Mouse (Mus musculus) liver, embryonic 13.5 days (tissue): Measurements from ENCODE around the gene Rhobtb1. TPM values are rescaled to one million over a fixed set of nuclear protein-coding genes. Genes with fewer than 3 reads are reported as not detected.

Experiments used
- ATAC-seq: fragments of 200-750 bp; cut with Nextera tagmentation; 2 replicates; pipeline ENCODE4 v1.8.0; 2017; ENCODE audit warnings: low read depth, mild to moderate bottlenecking, moderate number of reproducible peaks, moderate library complexity
- DNase-seq: peaks from one replicate; pipeline ENCODE4 v3.0.0; 2022
- H3K27ac ChIP-seq: fragments of 300-500 bp; sonication (generic); 2 replicates; pipeline ENCODE4 v1.5.1; 2015; ENCODE audit warnings: moderate library complexity, mild to moderate bottlenecking, inconsistent platforms
- H3K27me3 ChIP-seq: fragments of 300-500 bp; sonication (generic); 2 replicates; pipeline ENCODE4 v1.6.1; 2015; ENCODE audit warnings: mild to moderate bottlenecking, inconsistent platforms
- H3K36me3 ChIP-seq: fragments of 300-500 bp; sonication (generic); 2 replicates; pipeline ENCODE4 v1.6.1; 2015; ENCODE audit warnings: mild to moderate bottlenecking, inconsistent platforms
- H3K4me1 ChIP-seq: fragments of 300-500 bp; sonication (generic); replicated peaks from 2 replicates; pipeline ENCODE4 v1.6.1; 2015; ENCODE audit warnings: inconsistent platforms
- H3K4me2 ChIP-seq: fragments of 300-500 bp; sonication (generic); 2 replicates; pipeline ENCODE4 v1.6.1; 2015; ENCODE audit warnings: inconsistent platforms, mild to moderate bottlenecking, moderate library complexity
- H3K4me3 ChIP-seq: fragments of 300-500 bp; sonication (generic); replicated peaks from 2 replicates; pipeline ENCODE4 v1.5.1; 2015; ENCODE audit warnings: mild to moderate bottlenecking, inconsistent platforms
- H3K9ac ChIP-seq: fragments of 300-500 bp; sonication (generic); 2 replicates; pipeline ENCODE4 v1.6.1; 2015; ENCODE audit warnings: mild to moderate bottlenecking, inconsistent platforms
- H3K9me3 ChIP-seq: fragments of 300-500 bp; sonication (generic); replicated peaks from 2 replicates; pipeline ENCODE4 v1.6.1; 2016; ENCODE audit warnings: inconsistent platforms
- WGBS: fragments of 180-500 bp; shearing (Covaris S2); methylation state at CpG from one replicate; pipeline ENCODE4 v1.1.7; 2015; ENCODE audit not compliant: insufficient replicate concordance; 5-methylcytosine and 5-hydroxymethylcytosine counted together
- polyA plus RNA-seq: library from polyadenylated mRNA; unstranded; fragments of >200 nt; fragmentation: Nextera tagmentation; extraction: Ambion mirVana; gene quantifications from 2 replicates; pipeline ENCODE4 v1.2.1, GENCODE M21; 2015

Rhobtb1 gene
- polyA plus RNA-seq, 1 experiment from 2014 or later: 7.2 TPM

- Histone ChIP-seq H3K9ac (no peak overlapping the region), H3K4me1 (peaks cover 13% of the 10 kb centered on the region), H3K4me3 (no peak overlapping the region), H3K9me3 (no peaks in the 10 kb centered on the region), H3K4me2 (no peak overlapping the region), H3K27me3 (no peaks in the 10 kb centered on the region), H3K27ac (no peak overlapping the region), H3K36me3 (peaks cover 5% of the 10 kb centered on the region; the same call in 1 of the 2 replicates)
- ATAC-seq (no peak), DNase-seq (no peak)
- 64% methylated on average over 8 of the region's 8 CpGs for WGBS
Measured at GRCm38 (mm10) chr10:69327362-69327761, 176.1 kb downstream of the Rhobtb1 start.

DNA sequence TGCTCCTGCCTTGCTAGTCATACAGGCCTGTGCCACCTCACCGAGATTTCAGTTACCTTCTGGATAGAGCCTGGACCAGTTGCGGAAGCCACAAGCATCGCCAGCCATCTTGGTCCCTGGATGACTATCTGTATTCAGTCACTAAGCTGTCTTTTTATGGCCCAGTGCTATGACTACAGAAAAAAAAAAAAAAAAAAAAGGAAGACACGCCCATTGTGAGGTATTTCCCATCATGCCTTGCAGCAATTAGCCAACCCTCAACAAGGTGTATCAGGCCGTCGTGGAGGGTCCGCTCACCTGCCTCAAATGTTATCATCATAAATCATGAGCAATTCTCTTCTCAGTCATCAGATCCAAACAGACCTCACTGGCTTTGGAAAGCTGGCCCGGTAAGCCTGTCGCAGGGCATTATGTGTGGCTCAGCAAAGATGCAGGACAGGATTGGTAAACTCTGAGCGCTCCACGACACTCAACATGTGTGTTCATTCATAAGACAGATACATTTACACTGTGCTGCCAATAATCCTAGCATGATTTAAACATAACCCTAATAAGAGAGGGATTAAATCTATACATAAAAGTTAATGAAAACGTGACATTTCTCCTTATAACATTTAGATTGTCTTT, 176.9 kb downstream of the Rhobtb1 start:
- Histone ChIP-seq H3K27ac (no peak overlapping the region), H3K9ac (no peak overlapping the region), H3K4me2 (no peak overlapping the region), H3K4me3 (no peak overlapping the region), H3K27me3 (no peaks in the 10 kb centered on the region), H3K9me3 (no peaks in the 10 kb centered on the region), H3K4me1 (peaks cover 13% of the 10 kb centered on the region), H3K36me3 (peaks cover 7% of the 10 kb centered on the region)
- DNase-seq (no peak), ATAC-seq (no peak)
- WGBS: 83% methylated on average over 12 of the region's 12 CpGs

GRCm38 (mm10) chr10:69328656-69329046, 177.4 kb downstream of the Rhobtb1 start:
- Histone ChIP-seq H3K4me1 (peaks cover 13% of the 10 kb centered on the region), H3K27ac (0 out of 2 replicates have a peak overlapping the region, but pooled peaks have one; percentile 18), H3K4me3 (no peak overlapping the region), H3K9ac (no peak overlapping the region), H3K27me3 (no peaks in the 10 kb centered on the region), H3K36me3 (peaks cover 12% of the 10 kb centered on the region), H3K4me2 (no peak overlapping the region), H3K9me3 (no peaks in the 10 kb centered on the region)
- peak; percentile 80 for ATAC-seq
- DNase-seq: peak; percentile 17
- WGBS: 34% methylated on average over 4 of the region's 4 CpGs

- no peak overlapping the region for H3K9ac ChIP-seq
- no peak overlapping the region for H3K27ac ChIP-seq
- WGBS: 70% methylated on average over 6 of the region's 6 CpGs
- ATAC-seq (no peak), DNase-seq (no peak)
- no peaks in the 10 kb centered on the region for H3K27me3 ChIP-seq
- H3K4me3 ChIP-seq: no peak overlapping the region
- H3K4me2 ChIP-seq: no peak overlapping the region
- H3K36me3 ChIP-seq: peaks cover 38% of the 10 kb centered on the region
- H3K4me1 ChIP-seq: peaks cover 13% of the 10 kb centered on the region
- no peaks in the 10 kb centered on the region for H3K9me3 ChIP-seq
Measured at GRCm38 (mm10) chr10:69331231-69331630, 180.0 kb downstream of the Rhobtb1 start.

DNA sequence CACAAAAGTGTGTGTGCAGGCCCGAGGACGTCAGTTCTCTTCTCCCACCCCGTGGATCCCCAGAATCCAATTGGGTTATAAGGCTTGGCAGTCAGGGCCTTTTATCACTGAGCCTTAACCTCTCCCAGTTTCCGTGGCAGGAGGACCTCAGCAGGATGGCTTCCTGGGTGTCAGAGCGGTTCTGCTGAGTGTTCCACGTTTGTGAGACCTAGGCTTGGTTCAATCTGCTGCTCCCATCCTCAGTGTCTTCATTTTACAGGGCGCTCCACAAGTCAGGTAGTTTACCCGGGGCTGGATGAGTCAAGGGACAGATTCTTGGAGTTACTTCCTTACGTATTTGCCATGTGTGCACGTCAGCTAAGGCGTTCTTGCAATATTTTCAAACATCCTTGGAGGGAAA, 182.0 kb downstream of the Rhobtb1 start:
- no peak overlapping the region for H3K4me3 ChIP-seq
- DNase-seq (no peak), ATAC-seq (no peak)
- H3K36me3 ChIP-seq: peaks cover 53% of the 10 kb centered on the region
- H3K9me3 ChIP-seq: no peaks in the 10 kb centered on the region
- WGBS: 85% methylated on average over 11 of the region's 11 CpGs
- H3K27me3 ChIP-seq: no peaks in the 10 kb centered on the region
- H3K9ac ChIP-seq: no peak overlapping the region
- H3K4me2 ChIP-seq: no peak overlapping the region
- H3K4me1 ChIP-seq: peaks cover 12% of the 10 kb centered on the region
- no peak overlapping the region for H3K27ac ChIP-seq

GRCm38 (mm10) chr10:69334271-69335194, 183.3 kb downstream of the Rhobtb1 start:
- no peak overlapping the region for H3K9ac ChIP-seq
- H3K9me3 ChIP-seq: no peaks in the 10 kb centered on the region
- H3K27me3 ChIP-seq: no peaks in the 10 kb centered on the region
- H3K36me3 ChIP-seq: peaks cover 66% of the 10 kb centered on the region
- ATAC-seq: no peak
- DNase-seq: no peak
- 81% methylated on average over 16 of the region's 16 CpGs for WGBS
- H3K4me2 ChIP-seq: no peak overlapping the region
- no peaks in the 10 kb centered on the region; the same call in none of the 2 replicates for H3K4me1 ChIP-seq
- no peak overlapping the region for H3K27ac ChIP-seq
- H3K4me3 ChIP-seq: no peak overlapping the region

GRCm38 (mm10) chr10:69335195-69335536, 183.9 kb downstream of the Rhobtb1 start:
- Histone ChIP-seq H3K9ac (no peak overlapping the region), H3K27me3 (no peaks in the 10 kb centered on the region), H3K4me1 (no peaks in the 10 kb centered on the region), H3K27ac (no peak overlapping the region), H3K9me3 (no peaks in the 10 kb centered on the region), H3K4me3 (no peak overlapping the region), H3K36me3 (peaks cover 72% of the 10 kb centered on the region), H3K4me2 (no peak overlapping the region)
- ATAC-seq (no peak), DNase-seq (no peak)
- WGBS: 80% methylated on average over 7 of the region's 7 CpGs

DNA sequence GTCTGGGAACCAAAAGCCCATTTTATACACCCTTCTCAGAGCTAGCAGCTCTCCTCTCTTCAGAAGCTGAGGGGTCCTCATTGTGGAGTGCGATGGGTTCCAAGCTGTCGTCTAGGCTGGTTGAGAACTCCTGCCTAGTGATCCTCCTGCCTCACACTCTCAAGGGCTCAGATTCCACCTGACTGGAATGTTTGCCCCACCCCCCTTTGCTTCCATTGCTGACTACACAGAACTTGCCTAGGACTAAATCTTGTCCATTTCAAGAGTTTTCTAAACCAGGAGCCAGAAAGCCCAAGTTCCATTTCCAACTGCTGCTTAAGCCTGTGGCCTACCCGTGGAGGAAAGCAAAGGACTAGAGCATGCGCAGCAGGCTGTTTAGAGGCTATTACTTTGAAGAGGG, 184.4 kb downstream of the Rhobtb1 start:
- Histone ChIP-seq H3K27me3 (no peaks in the 10 kb centered on the region), H3K9me3 (no peaks in the 10 kb centered on the region), H3K9ac (no peak overlapping the region), H3K4me3 (no peak overlapping the region), H3K4me1 (no peaks in the 10 kb centered on the region), H3K27ac (no peak overlapping the region), H3K4me2 (no peak overlapping the region), H3K36me3 (peaks cover 77% of the 10 kb centered on the region)
- ATAC-seq (no peak), DNase-seq (no peak)
- WGBS: 85% methylated on average over 4 of the region's 4 CpGs

- no peak overlapping the region for H3K9ac ChIP-seq
- ATAC-seq (no peak), DNase-seq (no peak)
- no peaks in the 10 kb centered on the region for H3K9me3 ChIP-seq
- H3K4me3 ChIP-seq: no peak overlapping the region
- H3K27ac ChIP-seq: no peak overlapping the region
- H3K27me3 ChIP-seq: no peaks in the 10 kb centered on the region
- 90% methylated on average over 11 of the region's 11 CpGs for WGBS
- no peaks in the 10 kb centered on the region for H3K4me1 ChIP-seq
- H3K36me3 ChIP-seq: peaks cover 83% of the 10 kb centered on the region
- no peak overlapping the region for H3K4me2 ChIP-seq
Measured at GRCm38 (mm10) chr10:69336219-69336618, 185.0 kb downstream of the Rhobtb1 start.

GRCm38 (mm10) chr10:69340001-69340400, 188.8 kb downstream of the Rhobtb1 start:
- ATAC-seq: no peak
- WGBS: 89% methylated on average over 6 of the region's 6 CpGs

More at GRCm38 (mm10) chr10:69340001-69340400, 188.8 kb downstream of the Rhobtb1 start:
- peaks cover 17% of the 10 kb centered on the region for H3K4me1 ChIP-seq
- no peaks in the 10 kb centered on the region for H3K27me3 ChIP-seq
- H3K4me3 ChIP-seq: no peak overlapping the region
- H3K9ac ChIP-seq: no peak overlapping the region
- no peak for DNase-seq
- no peak overlapping the region for H3K4me2 ChIP-seq
- H3K27ac ChIP-seq: no peak overlapping the region
- peaks cover 99% of the 10 kb centered on the region for H3K36me3 ChIP-seq
- no peaks in the 10 kb centered on the region for H3K9me3 ChIP-seq
